Mouse (Mus musculus): Measurements from ENCODE around the gene Zbp1.

DNA sequence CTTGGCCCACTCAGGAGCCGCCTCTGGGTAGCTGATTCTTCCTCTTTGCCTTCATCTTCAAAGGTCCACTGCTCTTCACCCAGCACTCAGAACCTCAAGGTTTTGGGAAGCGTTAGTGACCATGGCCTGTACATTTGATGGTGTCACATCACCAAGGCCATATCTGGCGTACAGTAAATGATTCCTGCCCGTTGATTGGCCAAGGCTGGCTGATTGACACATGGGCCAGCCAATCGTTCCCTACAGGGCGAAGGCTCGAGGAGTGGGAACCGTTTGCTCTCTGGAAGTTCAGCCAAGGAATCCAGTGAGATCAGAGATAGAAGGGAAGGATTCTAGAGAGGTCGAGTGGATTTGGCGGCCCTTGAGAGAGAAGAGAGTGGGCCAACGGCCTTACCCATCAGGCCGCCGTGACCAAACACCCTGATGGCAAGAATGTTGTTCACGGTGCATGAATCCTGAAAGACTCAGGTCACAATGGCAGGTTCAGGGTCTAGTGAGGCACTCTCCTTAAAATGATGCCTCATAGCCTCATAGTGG is 13.1 kb downstream of the Zbp1 start:
- TF ChIP-seq CTCF (IDR thresholded peaks at IDR 0.05; ENCODE audit: low read depth) (no peak), EP300 (IDR thresholded peaks at IDR 0.05; ENCODE audit: low read depth) (no peak)

Measured in liver, postnatal 0 days (tissue).